Mouse (Mus musculus): ENCODE measurements around the gene Hist2h2aa1.
"Not testable (repeated sequence)": the region's sequence is repeated elsewhere in the genome, so short reads cannot be mapped to it uniquely, and the experiment has no call there.

The Hist2h2aa1 gene

GRCm38 (mm10) chr3:96230404-96230803 is 14.9 kb upstream of the Hist2h2aa1 start:
- no peak for DNase-seq (ENCODE audit: low spot score in 2 of 2)

- DNase-seq (ENCODE audit: low spot score in 2 of 2) = no peak
Observed at GRCm38 (mm10) chr3:96230910-96231757, 14.2 kb upstream of the Hist2h2aa1 start.

- DNase-seq (ENCODE audit: low spot score in 2 of 2) = no peak
Observed at GRCm38 (mm10) chr3:96231758-96232120, 13.6 kb upstream of the Hist2h2aa1 start.

GRCm38 (mm10) chr3:96234914-96235313 is 10.4 kb upstream of the Hist2h2aa1 start:
- DNase-seq (ENCODE audit: low spot score in 2 of 2) = no peak

DNA sequence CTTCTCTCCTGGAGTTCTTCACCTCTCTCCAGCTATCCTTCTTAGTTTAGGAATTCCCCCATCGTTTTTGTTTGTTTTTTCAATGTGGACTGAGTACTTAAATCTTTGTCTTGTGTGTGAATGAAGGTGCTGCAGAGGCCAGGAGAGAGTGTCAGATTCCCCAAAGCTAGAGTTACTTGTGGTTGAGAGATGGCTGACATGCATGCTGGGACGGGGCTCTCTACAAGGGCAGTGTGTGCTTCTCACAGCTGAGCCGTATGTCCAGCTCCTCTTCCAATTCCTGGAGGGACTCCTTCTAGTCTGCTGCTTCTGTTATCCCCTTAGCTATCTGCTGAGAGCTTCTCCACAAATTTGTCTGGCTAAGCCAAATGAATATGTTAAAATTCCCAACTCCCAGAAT is 9.5 kb upstream of the Hist2h2aa1 start:
- DNase-seq (ENCODE audit: low spot score in 2 of 2) = no peak

GRCm38 (mm10) chr3:96236834-96237334 is 8.4 kb upstream of the Hist2h2aa1 start:
- no peak for DNase-seq (ENCODE audit: low spot score in 2 of 2)

DNA sequence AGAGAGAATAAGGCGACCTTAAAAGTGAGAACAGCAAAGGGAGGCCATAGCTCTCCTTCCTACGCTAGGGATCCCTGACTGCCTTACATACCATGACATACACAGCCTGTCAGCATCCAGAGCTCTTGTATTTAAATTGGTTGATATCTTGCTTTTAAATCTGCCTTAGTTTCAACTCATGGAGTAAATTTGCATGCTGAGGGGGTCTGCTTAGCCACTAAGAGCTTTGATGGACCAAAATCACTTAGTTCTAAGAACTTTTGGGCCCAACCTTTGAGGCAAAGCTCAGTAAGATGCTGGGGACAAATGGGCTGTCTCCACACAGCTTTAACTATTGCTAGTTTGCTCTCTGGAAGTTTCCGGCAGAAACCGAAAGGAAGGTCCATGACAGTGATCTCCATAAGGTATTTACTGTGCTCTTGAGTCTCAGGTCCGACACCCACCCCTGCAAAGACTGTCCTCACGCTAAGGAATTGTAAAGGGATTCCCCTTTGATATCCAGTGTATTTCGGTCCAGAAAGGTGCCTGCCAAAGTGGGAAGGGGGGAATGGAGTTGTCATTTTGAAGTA is 7.9 kb upstream of the Hist2h2aa1 start:
- no peak for DNase-seq (ENCODE audit: low spot score in 2 of 2)

GRCm38 (mm10) chr3:96237904-96238511 is 7.3 kb upstream of the Hist2h2aa1 start:
- DNase-seq (ENCODE audit: low spot score in 2 of 2) = no peak

GRCm38 (mm10) chr3:96238954-96239793 is 6.1 kb upstream of the Hist2h2aa1 start, which contains the start of gene Hist2h3c2:
Gene Hist2h3c2, minus strand, starts transcription at chr3:96239127.
- peak in 1 of 2 experiments; percentile 69 for DNase-seq (ENCODE audit: low spot score in 2 of 2)

- peak; percentile 92 to 95 for DNase-seq (ENCODE audit: low spot score in 2 of 2)
Observed at GRCm38 (mm10) chr3:96239949-96240798, 5.1 kb upstream of the Hist2h2aa1 start, which contains the start of gene Hist2h2aa2. Gene Hist2h2aa2, minus strand, starts transcription at chr3:96240276.

GRCm38 (mm10) chr3:96240799-96241197 is 4.5 kb upstream of the Hist2h2aa1 start:
- no peak for DNase-seq (ENCODE audit: low spot score in 2 of 2)

- no peak for DNase-seq (ENCODE audit: low spot score in 2 of 2)
Observed at GRCm38 (mm10) chr3:96243921-96244572, 1.2 kb upstream of the Hist2h2aa1 start.

DNA sequence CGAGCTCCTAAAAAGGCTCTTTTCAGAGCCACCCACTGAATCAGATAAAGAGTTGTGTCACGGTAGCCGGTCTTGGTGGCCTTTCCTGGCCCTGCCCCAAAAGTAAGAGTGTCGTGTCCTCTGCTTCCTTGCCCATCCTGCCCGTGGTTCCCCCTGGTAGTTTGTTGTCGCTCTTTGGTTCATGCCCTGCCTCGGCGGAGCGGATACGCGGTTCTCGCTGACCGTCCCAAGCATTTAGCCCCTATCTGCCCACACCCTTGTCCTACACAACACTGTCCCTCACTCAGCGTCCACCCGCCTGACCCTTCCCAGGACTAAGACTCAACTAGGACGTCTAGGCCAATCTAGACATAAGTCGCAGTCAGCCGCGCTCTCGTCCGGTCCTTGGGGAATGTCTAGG is 721 bp downstream of the Hist2h2aa1 start:
- DNase-seq (ENCODE audit: low spot score in 2 of 2) = not testable (repeated sequence)

DNA sequence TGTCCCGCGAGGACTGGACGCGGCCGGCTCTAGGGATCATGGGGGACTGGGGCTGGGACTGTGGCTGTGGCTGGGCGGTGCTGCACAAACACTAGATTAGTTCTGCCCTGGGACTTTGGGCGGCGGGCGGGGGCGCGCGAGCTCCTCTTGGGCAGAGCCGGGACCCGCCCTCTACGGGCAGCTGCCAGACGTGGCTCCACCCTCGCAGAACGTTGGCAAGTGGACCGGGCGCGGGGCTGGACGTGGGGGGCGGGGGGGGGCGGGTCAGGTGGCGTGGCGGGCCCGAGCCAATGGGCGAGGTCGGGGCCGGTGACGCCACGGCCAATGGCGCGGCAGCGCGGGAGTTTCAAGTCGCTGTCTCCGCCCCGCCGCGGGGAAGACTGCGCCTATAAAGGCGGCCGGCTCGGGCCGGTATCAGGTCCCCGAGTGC is 1.1 kb downstream of the Hist2h2aa1 start, which contains the start of gene Hist2h3c1:
Gene Hist2h3c1, plus strand, starts transcription at position 259 of the 430 bp plus-strand sequence.
- DNase-seq (ENCODE audit: low spot score in 2 of 2) = not testable (repeated sequence)

DNA sequence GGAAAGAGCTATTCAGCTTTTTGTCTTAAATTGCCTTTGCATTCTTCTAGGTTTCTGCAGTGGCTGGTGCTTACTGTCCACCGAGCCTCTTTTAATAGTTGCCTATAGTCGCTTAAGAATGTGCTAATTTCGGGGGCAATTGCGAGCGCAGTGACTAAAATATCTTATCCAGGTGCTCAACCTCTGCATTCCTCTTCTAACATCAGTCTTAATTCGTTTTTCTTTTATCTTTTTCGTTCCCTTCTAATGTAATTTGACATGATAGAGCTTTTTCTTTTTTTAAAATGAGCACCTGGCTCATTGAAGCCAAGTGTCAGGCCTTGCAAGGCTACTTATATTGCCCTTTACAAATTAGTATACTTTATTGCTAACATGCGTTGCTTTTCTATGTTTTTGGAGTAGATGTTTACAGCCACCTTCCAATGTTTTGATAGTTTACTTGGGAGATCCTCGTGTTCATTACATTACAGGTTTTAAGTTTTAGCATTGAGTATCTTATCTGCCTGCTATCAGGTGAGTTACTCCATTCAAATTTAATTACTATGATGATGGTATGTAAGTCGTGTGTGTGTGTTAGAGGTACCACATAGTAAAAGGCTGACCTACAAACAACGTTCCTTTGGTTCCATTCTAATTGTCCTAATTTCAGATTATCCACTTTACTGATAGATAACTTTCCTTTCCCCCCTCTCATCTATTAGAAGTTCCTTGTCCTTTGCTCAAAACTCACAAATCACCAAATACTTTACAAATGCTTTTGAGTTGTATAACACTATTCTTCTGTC is 2.3 kb downstream of the Hist2h2aa1 start:
- no peak for DNase-seq (ENCODE audit: low spot score in 2 of 2)

- DNase-seq (ENCODE audit: low spot score in 2 of 2) = no peak
Observed at GRCm38 (mm10) chr3:96248141-96249033, 3.1 kb downstream of the Hist2h2aa1 start.

GRCm38 (mm10) chr3:96249034-96249345 is 3.7 kb downstream of the Hist2h2aa1 start:
- DNase-seq (ENCODE audit: low spot score in 2 of 2) = no peak

DNA sequence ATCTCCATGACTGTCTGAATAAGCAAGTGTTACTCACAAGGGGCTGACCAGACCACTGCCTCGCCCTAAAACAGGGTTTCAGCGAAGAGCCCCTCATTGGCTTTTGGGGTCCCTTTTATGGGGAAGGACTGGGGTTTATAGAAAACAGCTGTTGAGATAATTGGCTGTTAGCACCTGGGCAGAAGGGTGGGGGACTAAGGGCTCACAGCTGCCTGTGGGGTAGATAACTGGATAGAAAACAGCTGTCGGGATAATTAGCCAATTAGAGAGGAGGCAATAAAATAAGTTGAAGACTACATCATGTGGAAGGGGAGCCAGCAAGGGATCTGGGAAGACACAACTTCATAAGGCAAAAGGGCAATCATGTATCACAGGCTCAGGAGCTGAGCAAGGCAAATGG is 5.6 kb downstream of the Hist2h2aa1 start:
- DNase-seq (ENCODE audit: low spot score in 2 of 2) = no peak

Measured in urinary bladder, postnatal 4 days (tissue).